Mouse (Mus musculus) Muller cell, postnatal 12 days (primary cell): Measurements from ENCODE around the gene Klhl26.

Source experiments
- DNase-seq: peaks from one replicate; pipeline ENCODE4 v3.0.0-alpha.2; 2015; ENCODE audit errors: inconsistent ontology term

Klhl26 gene

DNA sequence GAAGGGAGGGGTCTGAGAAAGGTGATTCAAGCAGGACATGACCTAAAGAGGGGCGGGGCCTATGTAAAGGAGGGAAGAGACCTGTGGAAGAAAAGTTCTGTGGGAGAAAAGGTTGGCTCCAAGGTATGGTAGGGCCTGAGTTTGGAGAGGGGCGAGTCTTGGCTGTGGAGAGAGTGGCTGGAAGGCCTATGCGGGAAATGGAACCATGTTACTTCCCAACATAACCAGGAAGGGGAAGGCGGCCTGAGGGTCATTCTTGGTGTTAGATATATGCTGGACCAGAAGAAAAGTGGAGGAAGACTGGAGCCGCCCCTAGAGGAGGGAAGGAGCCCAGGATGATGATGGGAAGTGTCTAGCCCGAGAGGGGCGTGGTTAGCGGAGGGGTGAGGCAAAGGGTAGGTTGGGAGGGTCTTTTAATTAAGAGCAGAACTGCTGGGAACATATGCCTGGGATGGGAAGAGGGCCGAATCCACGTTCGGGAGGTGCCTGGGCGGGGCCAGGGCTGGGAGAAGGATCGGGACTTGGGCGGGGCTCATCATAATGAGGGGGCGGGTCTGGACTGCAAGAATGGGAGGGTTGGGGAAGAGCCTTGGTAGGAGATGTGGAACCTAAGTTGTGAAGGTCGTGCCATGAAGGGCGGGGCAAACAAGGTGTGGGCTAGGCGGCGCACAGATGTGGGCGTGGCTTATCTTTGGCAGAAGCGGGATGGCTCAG, 658 bp upstream of the Klhl26 start:
- peak; percentile 47 for DNase-seq

DNA sequence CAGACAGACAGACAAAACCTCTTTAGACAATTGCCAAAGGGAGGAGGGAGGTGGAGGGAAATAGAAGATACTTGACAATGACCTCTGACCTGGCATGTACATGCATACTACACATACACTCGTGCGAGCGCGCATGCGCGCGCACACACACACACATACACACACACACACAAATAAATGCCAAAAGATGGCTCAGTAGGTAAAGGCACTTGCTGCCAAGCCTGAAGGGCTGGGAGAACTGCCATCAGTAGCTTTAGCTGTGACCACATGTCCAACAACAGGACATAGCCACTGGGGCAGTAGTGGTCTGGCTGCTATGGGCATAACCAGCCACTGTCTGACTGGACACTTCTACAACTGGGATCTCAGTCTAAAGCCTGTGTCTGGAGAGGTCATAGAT, 4.9 kb downstream of the Klhl26 start:
- DNase-seq: no peak

DNA sequence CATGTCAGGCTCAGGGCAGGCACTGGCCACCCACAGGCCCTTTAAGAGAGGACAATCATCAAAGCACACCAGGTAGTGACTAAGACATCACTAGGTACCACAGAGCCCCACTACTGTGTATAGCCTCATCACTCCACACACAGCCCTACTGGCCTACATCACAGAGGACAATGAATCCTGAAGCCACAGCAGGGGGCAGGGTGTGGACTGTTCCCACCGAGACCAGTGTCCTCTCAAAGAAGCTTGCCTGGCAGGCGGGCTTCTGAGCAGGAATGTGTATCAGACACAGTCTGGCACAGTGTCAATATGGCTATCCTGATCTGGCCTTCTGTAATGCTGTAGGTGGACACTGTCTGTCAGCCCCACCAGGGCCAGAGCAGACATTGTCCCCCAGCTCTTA, 6.8 kb downstream of the Klhl26 start:
- peak; percentile 62 for DNase-seq

DNA sequence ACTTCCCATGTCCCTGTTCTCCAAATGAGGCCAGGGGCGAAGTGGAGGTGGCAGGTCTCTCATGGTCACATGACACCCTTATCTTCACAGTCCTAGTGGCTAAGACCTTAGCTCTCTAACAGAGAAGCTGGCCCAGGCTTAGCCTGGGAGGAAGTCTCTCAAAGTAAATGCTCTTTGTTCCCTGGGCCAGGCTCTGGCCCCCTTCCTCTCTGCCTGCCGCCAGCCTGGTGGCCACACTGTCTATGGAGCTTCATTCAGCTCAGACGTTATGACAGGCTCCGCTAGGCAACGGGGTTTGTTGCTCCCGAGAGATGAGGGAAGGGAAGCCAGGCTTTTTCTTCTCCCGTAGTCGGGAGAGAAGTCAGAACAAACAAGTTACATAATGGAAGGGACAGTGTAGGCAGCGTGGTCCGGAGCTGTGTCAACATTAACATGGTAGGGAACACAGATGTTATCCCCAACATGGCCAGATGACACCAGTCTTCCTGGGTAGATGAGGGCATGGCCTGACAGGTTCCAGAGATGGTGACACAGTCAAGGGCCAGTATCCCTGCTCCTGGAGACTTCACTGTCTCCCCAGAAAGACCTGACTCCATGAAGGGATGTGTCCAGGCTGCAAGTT, 7.4 kb downstream of the Klhl26 start:
- peak; percentile 56 for DNase-seq

DNA sequence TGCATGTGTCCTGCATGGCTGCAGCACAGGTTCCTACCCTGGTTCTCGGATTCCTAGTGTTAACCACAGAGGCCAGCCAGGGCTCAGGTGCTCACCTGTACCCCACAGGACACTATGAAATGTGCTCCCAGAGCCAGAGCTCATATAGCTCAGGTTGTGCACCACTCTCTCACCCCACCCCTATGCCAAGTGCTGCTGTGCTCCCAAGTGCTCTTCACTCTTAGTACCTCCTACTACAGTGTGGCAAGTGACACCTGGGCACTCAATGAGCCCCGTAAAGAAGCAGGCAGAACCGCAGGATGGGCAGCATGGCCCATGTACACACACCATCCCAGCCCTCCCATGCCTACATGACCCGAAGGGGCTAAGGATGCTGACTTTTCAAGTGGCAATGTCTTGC, 8.0 kb downstream of the Klhl26 start:
- no peak for DNase-seq

DNA sequence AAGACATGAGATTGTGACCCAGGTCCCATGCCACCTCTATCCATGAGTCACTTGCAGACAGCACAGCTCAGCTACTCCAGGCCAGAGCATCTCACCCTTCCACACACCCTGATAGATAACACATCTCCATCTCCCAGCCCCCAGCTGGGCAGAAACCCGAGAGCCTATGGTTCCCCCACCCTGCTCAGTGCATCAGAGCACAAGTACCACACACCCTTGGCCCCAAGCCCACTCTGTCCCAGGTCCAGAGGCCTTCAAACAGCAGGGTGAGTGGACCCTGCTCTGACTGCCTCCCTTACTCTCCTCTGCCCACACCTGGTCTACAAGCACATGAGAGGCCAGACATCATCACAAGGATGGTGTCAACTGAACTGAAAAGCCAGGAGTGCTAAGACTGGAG, 8.9 kb downstream of the Klhl26 start:
- DNase-seq: no peak

DNA sequence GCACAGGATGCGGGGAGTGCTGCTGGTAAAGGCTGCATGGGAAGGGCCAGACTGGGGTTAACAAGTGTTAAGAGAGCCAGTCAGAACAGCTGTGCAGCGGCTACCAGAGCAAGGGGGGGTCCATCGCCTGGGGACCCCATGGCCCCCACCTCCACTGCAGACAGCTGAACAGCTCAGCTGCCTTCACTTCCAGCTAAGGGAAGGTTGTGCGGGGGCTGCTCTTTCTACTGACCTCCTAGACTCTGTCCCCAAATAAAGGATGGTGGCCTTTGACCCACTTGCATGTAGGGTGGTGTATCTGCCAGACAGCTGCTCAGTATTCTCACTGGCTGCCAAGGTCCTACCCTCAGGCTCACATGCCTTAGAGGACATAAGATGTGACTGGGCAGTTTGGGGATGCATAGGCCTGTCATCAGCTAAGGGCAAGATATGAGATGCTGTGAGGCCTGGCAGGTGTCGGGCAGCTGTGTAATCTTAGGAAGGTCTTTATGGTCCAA, 9.5 kb downstream of the Klhl26 start:
- DNase-seq: no peak

DNA sequence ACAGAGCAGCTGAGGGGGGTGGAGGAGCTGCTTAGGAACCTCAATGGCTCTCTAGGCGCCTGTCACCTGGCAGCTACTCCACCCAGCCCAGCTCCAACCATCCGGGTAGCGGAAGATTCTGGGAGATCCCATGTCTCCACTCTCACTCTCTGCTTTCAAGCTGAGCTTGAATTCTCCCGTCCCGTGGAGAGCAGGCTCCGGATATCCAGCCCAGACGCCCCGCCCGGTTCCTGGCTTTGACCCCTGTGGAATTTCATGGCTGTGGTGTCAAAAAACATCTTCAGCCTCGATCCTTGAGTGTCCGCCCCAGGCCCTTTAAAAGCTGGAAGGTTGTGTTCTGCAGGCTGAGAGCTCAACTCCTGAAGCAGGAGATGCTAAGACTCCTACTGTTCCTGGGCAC, 10.0 kb downstream of the Klhl26 start:
- no peak for DNase-seq

DNA sequence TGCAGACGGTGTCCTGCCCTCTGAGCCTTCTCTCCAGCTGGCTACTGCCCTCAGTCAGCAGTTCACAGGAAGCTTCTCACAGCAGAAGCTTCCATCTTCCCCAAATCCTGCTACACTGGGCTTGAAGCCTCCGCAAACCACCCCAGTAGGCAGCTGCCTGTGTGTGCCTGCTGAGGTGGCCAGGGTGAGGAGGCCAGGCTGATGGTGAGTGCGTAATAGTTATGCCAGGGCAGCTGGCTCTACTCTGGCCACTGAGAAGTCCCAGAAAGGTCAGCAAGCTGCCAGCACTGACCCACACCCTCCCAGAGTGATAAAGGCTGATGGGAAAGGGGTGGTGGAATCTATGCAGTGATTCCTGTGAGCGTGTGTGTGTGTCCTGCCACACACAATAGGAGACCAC, 10.5 kb downstream of the Klhl26 start:
- no peak for DNase-seq

DNA sequence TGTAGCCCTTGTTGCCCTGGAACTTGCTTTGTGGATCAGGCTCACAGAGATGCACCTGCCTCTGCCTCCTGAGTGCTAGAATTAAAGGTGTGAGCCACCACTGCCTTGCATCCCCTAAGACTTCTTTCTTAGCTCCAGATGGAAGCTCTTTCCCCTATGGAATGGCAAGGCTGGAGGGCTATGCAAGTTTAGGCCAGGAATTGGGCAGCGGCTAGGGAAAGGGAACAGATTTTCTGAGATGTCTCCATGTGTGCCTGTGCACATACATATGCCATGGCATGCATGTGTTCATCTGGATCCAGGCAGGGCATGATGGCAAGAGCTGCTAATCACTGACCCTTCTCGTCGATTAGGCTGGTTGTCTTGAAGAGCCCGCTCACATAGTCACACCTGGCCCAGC, 11.1 kb downstream of the Klhl26 start:
- DNase-seq: no peak

DNA sequence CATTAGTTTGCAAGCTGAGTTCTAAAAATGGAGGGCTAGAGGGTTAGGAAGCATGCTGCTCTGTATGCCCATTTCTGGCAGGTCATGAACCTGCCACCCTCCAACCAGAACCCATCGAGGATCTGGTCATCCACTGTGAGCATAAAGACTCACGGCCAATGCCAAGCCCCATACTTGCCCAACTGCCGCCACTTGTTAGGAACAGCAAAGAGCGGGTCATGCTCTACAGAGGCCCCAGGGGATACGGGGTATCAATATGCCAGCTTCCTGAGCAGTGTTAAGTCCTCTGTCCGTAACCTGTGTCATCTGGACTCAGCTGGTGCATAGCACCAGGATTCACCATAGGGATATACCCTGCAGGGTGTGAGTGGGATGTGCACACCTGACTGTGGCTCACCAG, 12.6 kb downstream of the Klhl26 start:
- no peak for DNase-seq

DNA sequence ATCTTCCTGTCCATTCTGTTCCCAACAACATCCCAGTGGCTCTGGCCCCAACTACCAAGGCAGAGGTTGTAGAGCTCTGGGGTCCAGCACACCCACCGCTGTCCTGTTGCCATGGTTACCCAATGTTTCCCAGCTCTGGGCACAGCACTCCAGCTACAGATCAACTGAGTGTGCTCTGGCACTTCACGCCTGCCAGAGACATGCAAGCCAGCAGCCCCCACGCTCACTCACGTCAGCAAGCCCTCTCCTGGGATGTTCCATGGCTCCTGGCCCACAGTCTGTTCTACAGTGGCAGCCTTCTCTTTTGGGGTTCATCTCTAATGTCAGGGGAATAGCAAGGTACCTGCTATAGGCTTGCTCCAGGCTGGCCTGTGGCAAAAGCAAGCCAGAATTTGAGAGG, 13.5 kb downstream of the Klhl26 start:
- DNase-seq: no peak

DNA sequence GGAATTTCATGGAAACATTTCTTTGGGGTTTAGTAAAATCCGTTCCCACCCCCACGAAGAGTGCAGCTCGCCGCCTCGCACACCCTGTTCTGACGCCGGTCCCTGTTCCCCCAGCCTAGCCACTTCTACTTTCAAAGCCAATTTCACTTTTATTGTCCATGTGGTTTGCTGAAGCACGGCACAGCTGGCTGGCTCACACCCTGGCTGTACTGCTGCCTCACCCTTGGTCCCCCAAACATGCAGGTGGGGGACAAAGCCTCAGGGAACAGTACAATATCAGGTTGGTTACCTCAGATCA, 14.3 kb downstream of the Klhl26 start:
- no peak for DNase-seq

DNA sequence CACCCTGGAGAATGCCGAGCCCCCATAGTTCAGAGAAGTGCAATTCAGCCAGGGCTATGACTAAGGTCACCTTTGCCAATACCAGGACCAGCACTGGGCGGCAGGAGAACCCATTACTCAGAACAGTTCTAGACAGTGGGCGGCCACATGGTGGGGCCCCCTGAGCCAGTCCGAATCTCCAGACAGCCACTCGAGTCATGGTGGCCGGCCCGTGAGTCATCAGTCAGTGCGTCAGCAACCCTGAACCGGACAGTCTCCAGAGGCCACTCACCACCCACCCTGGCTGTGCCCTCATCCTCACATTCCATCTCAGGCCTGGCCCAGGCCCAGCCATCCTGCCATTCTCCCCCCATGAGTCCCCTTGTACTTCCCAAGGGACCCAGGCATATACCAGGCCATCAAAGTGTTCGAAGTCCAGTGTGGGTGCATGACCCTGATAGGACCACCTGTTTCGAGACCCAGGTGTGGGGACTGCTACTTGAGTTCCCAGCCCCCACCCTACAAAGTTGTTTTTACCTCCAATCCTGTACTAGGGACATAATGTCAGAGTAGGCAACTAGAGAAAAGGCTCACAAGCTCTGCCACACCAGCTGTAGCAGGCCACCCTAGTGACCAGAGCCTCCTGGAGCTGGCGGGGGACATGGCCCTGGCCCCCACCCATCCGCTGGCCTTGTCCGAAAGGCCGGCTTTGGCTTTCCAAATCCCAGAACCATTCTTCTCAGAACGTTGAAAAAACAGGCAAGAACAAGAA, 14.8 kb downstream of the Klhl26 start:
- DNase-seq: peak; percentile 90

DNA sequence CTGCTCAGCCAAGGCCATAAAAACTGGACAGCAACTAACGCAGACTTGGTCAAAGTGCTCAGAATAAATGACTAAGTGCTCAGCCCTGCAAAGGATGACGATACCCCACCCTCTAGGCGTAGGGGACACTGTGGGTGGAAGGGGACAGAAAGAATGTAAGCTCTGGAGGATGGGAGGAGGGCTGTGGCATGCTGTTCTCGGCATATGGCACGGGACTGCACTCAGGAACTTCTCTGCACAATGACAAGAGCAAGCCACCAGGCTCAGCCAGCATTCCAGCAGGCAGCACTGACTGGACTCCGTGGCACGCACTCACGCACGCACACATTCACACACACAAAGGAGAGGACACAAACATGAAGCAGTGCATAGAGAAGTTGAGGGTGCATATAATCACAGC, 16.2 kb downstream of the Klhl26 start:
- DNase-seq: peak; percentile 91

DNA sequence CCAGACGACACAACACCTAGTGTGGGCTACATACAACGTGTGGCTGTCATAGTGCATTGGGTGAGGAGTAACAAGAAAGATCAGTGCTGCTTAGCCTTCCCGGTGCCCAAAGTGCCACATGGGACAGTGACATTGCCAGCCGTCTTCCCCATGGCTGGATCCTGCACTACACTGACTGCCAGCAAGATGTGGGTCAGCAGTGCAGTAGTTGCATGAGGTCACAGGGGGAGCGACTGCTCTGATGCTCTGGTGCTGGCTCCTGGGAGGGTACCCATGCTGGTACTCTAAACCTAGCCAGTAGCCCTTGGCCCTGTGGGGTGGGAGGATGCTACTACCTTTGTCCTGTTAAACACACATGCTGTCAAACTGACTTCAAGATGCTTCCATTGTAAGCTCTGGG, 16.6 kb downstream of the Klhl26 start:
- no peak for DNase-seq

DNA sequence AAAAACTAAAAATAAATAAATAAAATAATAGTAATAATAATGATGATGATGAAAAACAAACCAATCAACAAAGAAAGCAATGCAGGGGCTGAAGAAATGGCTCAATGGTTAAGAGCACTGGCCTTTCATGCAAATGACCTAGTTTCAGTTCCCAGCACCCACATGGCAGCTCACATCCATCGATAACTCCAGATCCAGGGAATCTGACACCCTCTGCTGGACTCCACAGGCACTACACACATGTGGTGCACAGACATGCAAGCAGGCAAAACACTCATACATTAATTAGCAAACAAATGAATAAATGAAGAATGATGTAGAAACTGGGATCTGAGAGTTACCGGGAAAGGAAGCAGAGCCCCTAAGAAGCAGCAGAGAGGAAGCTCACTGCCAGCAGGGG, 17.1 kb downstream of the Klhl26 start:
- no peak for DNase-seq

DNA sequence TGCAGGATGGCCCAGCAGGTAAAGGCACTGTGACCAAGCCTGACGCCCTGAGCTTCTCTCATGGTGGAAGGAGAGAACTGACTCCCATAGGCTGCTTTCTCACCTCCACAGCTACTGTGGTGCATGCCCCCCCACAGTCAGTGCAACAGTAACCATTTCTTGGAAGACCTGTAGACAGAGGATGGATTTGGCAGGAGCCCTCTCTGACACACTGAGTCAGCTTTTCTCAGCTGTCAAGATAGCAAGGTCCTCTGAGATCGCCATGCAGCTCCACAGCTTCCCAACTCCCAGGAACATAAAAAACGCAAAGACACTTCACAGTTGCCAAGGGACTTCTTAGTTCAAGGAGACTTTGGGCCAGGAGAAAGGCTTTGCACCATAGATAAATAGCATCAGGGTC, 18.3 kb downstream of the Klhl26 start:
- no peak for DNase-seq

DNA sequence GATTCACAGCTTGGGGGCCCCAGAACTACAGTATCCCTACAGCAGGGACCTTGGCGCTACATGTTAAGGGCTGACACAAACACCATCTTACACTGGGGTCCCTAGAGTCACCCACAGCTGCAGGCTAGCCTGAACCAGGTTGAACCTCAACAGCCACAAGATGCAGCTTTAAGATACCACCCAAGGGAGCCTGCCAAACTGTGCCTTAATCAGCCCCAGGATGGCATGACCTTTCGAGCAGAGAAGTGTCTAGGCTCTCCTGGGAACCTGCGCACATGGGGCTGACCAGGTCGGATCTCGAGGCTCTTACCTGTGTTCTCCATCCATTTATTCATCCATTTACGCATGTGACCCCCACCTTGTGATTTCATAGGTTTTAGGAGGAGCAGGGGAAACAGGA, 18.9 kb downstream of the Klhl26 start:
- DNase-seq: no peak

DNA sequence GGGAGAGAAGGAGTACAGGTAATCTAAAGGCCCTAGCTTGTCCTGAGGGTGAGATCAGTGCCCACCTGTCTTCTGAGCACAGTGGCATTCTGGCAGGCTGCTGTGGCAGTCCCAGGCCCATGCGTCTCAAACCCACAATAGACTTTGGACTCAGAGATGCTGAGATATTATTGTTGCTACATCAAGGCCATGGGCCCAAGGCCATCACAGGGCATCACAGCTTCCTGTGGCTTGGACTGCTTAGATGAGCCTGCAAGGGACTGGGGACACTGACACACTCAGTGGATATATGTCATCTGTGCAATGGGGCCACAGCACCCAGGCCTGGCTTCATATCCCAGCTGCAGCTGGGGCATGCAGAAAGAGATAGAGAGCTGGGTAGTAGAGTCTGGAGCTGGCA, 19.8 kb downstream of the Klhl26 start:
- no peak for DNase-seq

DNA sequence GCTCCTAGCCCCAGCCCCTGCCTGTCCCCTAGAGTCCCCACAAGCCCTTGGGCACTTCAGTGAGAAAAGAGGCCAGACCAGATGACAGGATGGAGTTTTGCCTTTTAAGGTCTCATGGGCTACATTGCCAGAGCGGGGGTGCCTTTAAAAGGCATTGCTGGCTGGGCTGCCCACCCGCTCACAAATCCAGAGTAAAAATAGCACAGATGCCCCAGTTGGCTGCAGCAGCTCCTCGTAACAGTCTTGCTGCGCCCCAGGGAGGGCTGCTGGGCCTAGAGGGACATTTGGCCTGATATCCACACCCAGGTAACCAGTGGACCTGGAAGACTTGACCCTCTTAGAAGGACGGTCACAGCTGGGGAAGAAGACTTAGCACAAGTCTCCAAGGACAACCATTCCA, 22.9 kb downstream of the Klhl26 start:
- no peak for DNase-seq

DNA sequence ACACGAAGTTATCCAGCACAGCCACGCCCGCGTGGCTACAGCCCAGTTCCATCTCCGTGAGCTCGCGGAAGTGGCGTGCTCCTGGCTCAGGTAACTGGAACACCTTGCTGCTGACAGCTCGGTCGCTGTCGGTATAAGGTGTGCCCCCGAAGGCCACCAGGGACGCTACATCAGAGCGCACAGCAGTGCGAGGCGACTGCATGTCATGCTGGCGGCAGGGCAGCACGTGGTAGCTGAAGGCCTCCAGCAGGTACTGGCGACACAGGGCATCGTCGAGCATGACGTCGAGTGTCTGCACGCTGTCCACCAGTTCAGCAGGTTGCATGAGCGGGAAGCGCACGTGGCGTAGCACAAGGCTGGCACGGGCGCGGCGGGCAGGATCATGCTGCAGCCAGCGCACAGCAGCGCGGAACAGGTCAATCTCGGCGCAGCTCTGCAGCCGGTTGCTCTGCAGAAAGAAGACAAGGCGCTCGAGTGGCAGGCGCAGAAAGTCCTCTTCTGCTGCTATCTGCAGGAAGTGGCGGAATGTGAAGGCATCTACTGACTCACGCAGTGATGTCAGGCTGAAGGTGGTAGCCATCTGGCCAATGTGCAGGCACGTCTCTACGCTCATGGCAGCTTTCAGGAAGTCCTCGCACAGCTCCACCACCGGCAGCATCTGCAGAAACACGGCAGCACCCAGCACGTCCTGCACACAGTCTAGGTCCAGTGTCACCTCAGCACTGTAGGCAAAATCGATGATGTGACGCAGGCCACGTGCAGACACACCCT, 24.4 kb downstream of the Klhl26 start:
- DNase-seq: no peak
